ENCODE assay signal across 8 mouse cellular contexts in genomic region chr2:168578132-168578531, GRCm38 (mm10). TPM values are rescaled to one million over a fixed set of nuclear protein-coding genes. Genes with fewer than 3 reads are reported as not detected.
DNase-seq lines count a peak whose midpoint lies in the region; ATAC-seq lines count a peak whose summit lies in the region.
"Had no signal": no experiment of that assay in that cellular context is flagged by ENCODE, and none has a peak within 500 bp of the region (broad histone marks: within the 10 kb centered on the region; RNA-seq: fewer than 3 reads in every experiment).

No protein-coding gene starts in this region.

- no peak for ATAC-seq in limb, embryonic 15.5 days (ENCODE audit: insufficient number of reproducible peaks, low FRiP score, low TSS enrichment, low read depth)
- no peak for ATAC-seq in hindbrain, embryonic 12.5 days (ENCODE audit: low FRiP score)

- 45% methylated on average over 9 of the region's 9 CpGs for WGBS in heart, embryonic 10.5 days
- 50% methylated on average over 9 of the region's 9 CpGs for WGBS in limb, embryonic 15.5 days
- 69% methylated on average over 9 of the region's 9 CpGs for WGBS in hindbrain, embryonic 12.5 days

- H3K4me3 ChIP-seq in brown adipose tissue, adult 24 weeks (ENCODE audit: insufficient read depth, low read depth, low read length): no peak overlapping the region
- H3K4me3 ChIP-seq in heart, embryonic 10.5 days: no peak overlapping the region
- H3K4me3 ChIP-seq in limb, embryonic 15.5 days: no peak overlapping the region
- no peak overlapping the region for H3K4me3 ChIP-seq in hindbrain, embryonic 12.5 days
- H3K4me3 ChIP-seq: hindbrain, embryonic 15.5 days had no signal

- H3K27me3 ChIP-seq in heart, embryonic 10.5 days (ENCODE audit: insufficient read depth, poor library complexity, severe bottlenecking): peaks cover 32% of the 10 kb centered on the region
- no peaks in the 10 kb centered on the region for H3K27me3 ChIP-seq in limb, embryonic 15.5 days
- 0 out of 2 replicates have a peak, but pooled peaks cover 3% of the 10 kb centered on the region for H3K27me3 ChIP-seq in hindbrain, embryonic 12.5 days
- H3K27me3 ChIP-seq: hindbrain, embryonic 15.5 days had no signal

- H3K9ac ChIP-seq in limb, embryonic 15.5 days: no peak overlapping the region
- no peak overlapping the region for H3K9ac ChIP-seq in hindbrain, embryonic 12.5 days
- H3K9ac ChIP-seq: hindbrain, embryonic 15.5 days had no signal

- no peak overlapping the region for H3K4me2 ChIP-seq in limb, embryonic 15.5 days
- H3K4me2 ChIP-seq in hindbrain, embryonic 12.5 days (replicated peaks): no peak overlapping the region
- H3K4me2 ChIP-seq: hindbrain, embryonic 15.5 days had no signal

- H3K36me3 ChIP-seq in heart, embryonic 10.5 days: no peaks in the 10 kb centered on the region
- no peaks in the 10 kb centered on the region for H3K36me3 ChIP-seq in limb, embryonic 15.5 days
- no peaks in the 10 kb centered on the region for H3K36me3 ChIP-seq in hindbrain, embryonic 12.5 days
- H3K36me3 ChIP-seq: hindbrain, embryonic 15.5 days had no signal

- H3K4me1 ChIP-seq in brown adipose tissue, adult 24 weeks (ENCODE audit: control insufficient read depth, insufficient read depth, insufficient read length, low read length): no peaks in the 10 kb centered on the region
- peaks cover 80% of the 10 kb centered on the region for H3K4me1 ChIP-seq in heart, embryonic 10.5 days
- H3K4me1 ChIP-seq in limb, embryonic 15.5 days: peaks cover 81% of the 10 kb centered on the region
- peaks cover 23% of the 10 kb centered on the region for H3K4me1 ChIP-seq in hindbrain, embryonic 12.5 days

- peak overlapping the region; percentile 66 for H3K27ac ChIP-seq in brown adipose tissue, adult 24 weeks (replicated peaks; ENCODE audit: low read depth, low read length)
- H3K27ac ChIP-seq in heart, embryonic 10.5 days: peak overlapping the region; percentile 70
- H3K27ac ChIP-seq in limb, embryonic 15.5 days: peak overlapping the region; percentile 35; the same call in 1 of the 2 replicates
- no peak overlapping the region for H3K27ac ChIP-seq in hindbrain, embryonic 12.5 days
- H3K27ac ChIP-seq: hindbrain, embryonic 15.5 days had no signal

- DNase-seq in kidney, postnatal 4 days: peak; percentile 61 to 76
- DNase-seq in kidney, adult 11 months: no peak
- DNase-seq in heart, embryonic 10.5 days (ENCODE audit: low spot score): no peak
- DNase-seq in spleen, postnatal 36 days (ENCODE audit: low spot score in 2 of 2): no peak

- no peaks in the 10 kb centered on the region for H3K9me3 ChIP-seq in heart, embryonic 10.5 days
- no peaks in the 10 kb centered on the region for H3K9me3 ChIP-seq in limb, embryonic 15.5 days
- no peaks in the 10 kb centered on the region for H3K9me3 ChIP-seq in hindbrain, embryonic 12.5 days (replicated peaks)
- H3K9me3 ChIP-seq: hindbrain, embryonic 15.5 days had no signal

RNA-seq across cellular contexts. Expression of gene Nfatc2, which starts 23.3 kb away (rescaled TPM):
- polyA plus RNA-seq in brown adipose tissue, adult 24 weeks (2012; ENCODE audit: insufficient read depth, insufficient read length, missing spikeins): 0.91 and 1.3 TPM in 2 replicates
- polyA plus RNA-seq in heart, embryonic 10.5 days (2016; fragmentation: Nextera tagmentation; extraction: Ambion mirVana): 2.0 and 4.6 TPM in 2 replicates
- 6.2 and 8.9 TPM in 2 replicates for polyA plus RNA-seq in limb, embryonic 15.5 days (2015; fragmentation: Nextera tagmentation; extraction: Ambion mirVana)
- polyA plus RNA-seq in hindbrain, embryonic 12.5 days (2016; fragmentation: Nextera tagmentation; extraction: Ambion mirVana): 2.2 and 2.4 TPM in 2 replicates

Comparison
In these comparisons a context has a peak if more than half of its experiments do, and no peak if none do; other contexts are left out.
1. DNase-seq: peak in kidney, postnatal 4 days (2 of 2); none in kidney, adult 11 months (single experiment), heart, embryonic 10.5 days (single experiment) and spleen, postnatal 36 days (0 of 2).